Mouse (Mus musculus) layer of hippocampus, postnatal 25 days (tissue): ENCODE measurements at regions not wholly inside any gene's neighbourhood (a gene's known extent, or its start where the extent isn't known, plus 50 kb on each side); places are given as distances from the start of the nearest gene placed in this dataset.

Experiments
- DNase-seq, 2 experiments: peaks; one replicate each; pipeline ENCODE4 v3.0.0; 2022; ENCODE audit warnings: mixed read lengths in 2 of 2, low spot score in 1 of 2; ENCODE audit errors: extremely low spot score in 1 of 2

- DNase-seq: no peak
These were observed 175.9 kb upstream of the Rreb1 start for GRCm38 (mm10) chr13:37602256-37602655.

GRCm38 (mm10) chr13:37603226-37603994 is 174.8 kb upstream of the Rreb1 start:
- no peak for DNase-seq

DNA sequence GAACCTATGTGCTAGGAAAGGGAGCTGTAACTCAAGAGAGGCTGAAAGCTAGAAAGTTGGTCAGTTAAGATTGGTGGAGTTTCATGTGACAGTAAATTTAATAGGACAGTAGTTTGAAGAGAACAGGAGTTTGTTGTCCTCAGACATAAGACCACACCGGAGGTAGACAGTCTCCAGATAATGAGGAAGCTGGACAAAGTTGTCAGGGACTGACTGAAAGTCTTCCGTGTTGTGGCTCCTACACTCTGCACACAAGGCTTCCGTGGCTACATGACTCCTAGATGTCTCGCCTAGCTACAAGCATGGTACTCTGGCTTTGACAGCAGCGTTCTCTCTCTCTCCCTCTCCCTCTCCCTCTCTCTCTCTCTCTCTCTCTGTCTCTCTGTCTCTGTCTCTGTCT is 171.9 kb upstream of the Rreb1 start:
- DNase-seq: no peak

DNA sequence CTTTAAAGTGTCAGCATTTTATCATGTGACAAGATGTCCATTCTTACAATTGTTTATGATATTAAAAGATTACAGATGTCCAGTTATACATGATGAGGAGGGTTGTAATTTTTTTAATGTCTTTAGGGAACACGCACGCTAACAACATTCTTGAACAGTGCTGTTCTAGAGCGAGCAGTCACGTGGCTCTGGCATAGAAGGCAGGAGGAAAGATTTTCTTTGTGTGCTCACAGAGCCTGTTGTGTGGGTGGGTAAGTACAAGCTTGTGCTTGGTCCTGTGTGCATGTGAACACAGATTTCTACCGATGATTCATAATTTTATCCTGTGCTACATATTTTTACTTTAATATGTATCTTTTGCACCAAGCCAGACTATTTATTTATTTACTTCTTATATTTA is 169.1 kb upstream of the Rreb1 start:
- DNase-seq: no peak

DNA sequence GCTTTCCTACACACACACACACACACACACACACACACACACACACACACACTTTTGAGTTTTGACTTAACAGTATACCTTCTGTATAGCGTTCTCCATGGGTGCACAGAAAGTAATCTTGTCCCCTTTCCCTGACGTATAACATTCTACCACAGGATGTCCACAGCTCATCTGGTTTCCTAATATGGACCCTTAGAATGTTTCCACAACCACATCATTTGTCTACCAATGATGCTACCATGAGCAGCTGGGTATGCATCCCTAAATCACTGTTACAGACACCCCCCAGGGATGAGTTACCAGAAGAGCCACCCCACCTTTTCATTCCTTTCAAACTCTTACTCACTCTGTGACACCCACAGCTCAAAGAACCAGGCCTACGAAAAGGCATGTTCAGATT is 166.8 kb upstream of the Rreb1 start:
- DNase-seq: no peak

GRCm38 (mm10) chr13:37617015-37617414 is 161.2 kb upstream of the Rreb1 start:
- DNase-seq: no peak

GRCm38 (mm10) chr13:37619841-37620725 is 158.1 kb upstream of the Rreb1 start:
- no peak for DNase-seq

- no peak for DNase-seq
These were observed 156.7 kb upstream of the Rreb1 start for GRCm38 (mm10) chr13:37621319-37622050.

- DNase-seq: no peak
These were observed 155.7 kb upstream of the Rreb1 start for GRCm38 (mm10) chr13:37622366-37623088.

- no peak for DNase-seq
These were observed 153.5 kb upstream of the Rreb1 start for GRCm38 (mm10) chr13:37624741-37625140.

GRCm38 (mm10) chr13:37625532-37626235 is 152.5 kb upstream of the Rreb1 start:
- DNase-seq: no peak

DNA sequence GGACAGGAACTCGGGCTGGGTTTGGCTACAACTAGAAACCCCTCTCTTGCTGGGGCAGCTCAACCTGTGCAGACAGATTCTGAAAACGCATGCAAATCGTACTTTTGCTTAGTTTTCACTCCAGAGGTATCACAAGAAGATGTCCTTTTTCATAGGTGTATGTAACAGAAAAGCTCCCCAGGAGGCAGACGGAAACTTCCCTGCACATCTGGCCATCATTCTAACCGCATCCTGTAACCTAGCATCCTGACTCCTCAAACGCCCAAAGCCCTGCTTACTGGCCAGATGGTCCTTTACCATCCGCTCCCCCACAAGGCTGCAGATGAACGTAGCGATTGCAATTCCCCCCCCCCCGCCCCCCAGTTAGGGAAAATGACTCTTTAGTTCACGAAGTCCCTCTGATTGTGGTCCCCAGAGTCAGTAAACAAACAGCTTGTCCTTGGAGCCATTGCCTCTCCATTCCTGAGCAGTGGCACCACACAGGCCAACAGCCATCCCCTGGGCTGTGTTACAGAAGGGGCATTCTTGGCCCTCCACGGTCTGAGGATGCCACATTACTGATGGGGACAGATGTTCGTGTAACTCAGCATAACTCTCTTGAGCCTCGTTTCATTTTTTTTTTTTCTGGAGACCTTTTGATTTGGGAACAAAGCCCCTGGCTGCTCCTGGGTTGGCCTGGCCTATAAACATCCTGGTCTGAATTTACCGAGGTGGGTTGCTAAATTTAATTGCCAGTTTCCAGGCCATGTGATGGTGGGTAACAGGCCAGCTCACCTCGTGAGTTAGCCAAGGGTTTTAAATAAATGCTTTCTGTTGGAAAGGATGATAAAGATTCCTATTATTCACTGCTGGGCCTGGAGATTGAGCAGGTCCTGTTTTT is 149.6 kb upstream of the Rreb1 start:
- DNase-seq: no peak

DNA sequence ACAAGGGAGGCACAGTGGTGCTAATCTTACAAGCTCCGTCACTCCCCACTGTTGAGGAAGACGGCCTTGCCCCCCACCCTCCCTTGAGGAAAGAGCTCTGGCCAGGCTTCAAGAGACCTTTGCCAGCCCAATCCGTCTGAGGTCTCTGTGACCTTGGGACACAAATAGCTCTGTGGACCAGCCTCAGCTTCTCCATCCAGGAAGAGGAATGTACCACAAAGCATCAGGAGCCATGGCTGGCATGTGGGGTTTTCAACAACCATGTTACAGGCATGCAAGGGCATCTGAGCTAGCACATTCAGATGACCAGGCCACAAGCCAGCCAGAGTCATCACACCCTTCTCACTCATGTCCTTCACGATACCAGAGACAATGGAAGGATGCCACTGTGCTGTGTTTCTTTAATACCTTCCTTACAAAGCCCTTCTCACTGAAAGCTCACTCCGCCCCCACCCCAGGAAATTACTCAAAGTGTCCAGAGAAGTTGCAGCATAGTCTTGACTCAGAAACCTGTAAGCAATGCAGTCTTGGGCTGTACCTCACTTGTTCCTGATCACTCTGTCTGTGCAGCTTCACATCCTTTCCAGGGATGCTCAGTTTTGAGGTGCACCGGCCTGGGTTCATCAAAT is 148.8 kb upstream of the Rreb1 start:
- DNase-seq: no peak

GRCm38 (mm10) chr13:37632835-37633440 is 145.3 kb upstream of the Rreb1 start:
- no peak for DNase-seq

DNA sequence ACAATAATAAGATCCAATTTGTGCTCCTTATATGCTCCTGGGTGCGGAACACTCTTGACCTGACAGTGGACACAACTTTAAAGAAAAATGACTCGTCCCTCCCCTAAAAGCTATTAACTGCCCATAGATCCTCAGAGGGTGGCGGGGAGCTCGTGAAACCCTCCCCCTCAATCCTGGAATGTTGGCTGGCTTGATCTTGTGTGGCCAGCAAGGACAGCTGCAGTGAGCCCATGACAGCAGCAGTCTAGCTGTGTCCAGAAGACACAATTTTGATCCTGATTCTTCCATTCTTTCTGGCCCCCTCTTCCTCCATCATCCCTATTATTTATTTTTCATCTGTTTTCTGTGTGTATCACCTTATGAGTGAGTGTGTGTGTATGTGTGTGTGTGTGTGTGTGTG is 141.8 kb upstream of the Rreb1 start:
- no peak for DNase-seq

- no peak for DNase-seq
These were observed 141.0 kb upstream of the Rreb1 start for GRCm38 (mm10) chr13:37637151-37637550.

GRCm38 (mm10) chr13:37638071-37638511 is 140.1 kb upstream of the Rreb1 start:
- no peak for DNase-seq
